Mouse (Mus musculus) liver, postnatal 0 days (tissue): ENCODE measurements around the gene Sox21. TPM values are rescaled to one million over a fixed set of nuclear protein-coding genes. Genes with fewer than 3 reads are reported as not detected.

Source experiments
- ATAC-seq: fragments of 200-750 bp; cut with Nextera tagmentation; 2 replicates; pipeline ENCODE4 v1.8.0; 2017; ENCODE audit warnings: mild to moderate bottlenecking, moderate library complexity
- DNase-seq: peaks from one replicate; pipeline ENCODE4 v3.0.0-alpha.2; 2016
- H3K27ac ChIP-seq: fragments of 300-500 bp; sonication (generic); 2 replicates; pipeline ENCODE4 v1.5.1; 2014; ENCODE audit warnings: antibody characterized with exemption, moderate library complexity, mild to moderate bottlenecking, low read depth
- H3K27me3 ChIP-seq: fragments of 300-500 bp; sonication (generic); 2 replicates; pipeline ENCODE4 v1.6.1; 2014; ENCODE audit warnings: low read length, control low read depth, mixed read lengths; ENCODE audit not compliant: insufficient read depth
- H3K36me3 ChIP-seq: fragments of 300-500 bp; sonication (generic); replicated peaks from 2 replicates; pipeline ENCODE4 v1.6.1; 2014; ENCODE audit warnings: mild to moderate bottlenecking, control low read depth, low read length, moderate library complexity, mixed read lengths; ENCODE audit not compliant: insufficient read depth
- H3K4me1 ChIP-seq: fragments of 300-500 bp; sonication (generic); 2 replicates; pipeline ENCODE4 v1.6.1; 2014; ENCODE audit warnings: antibody characterized with exemption, mild to moderate bottlenecking, control low read depth; ENCODE audit not compliant: insufficient read depth
- H3K4me2 ChIP-seq: fragments of 300-500 bp; sonication (generic); 2 replicates; pipeline ENCODE4 v1.6.1; 2014; ENCODE audit warnings: low read depth, mild to moderate bottlenecking, low read length, moderate library complexity, mixed read lengths
- H3K4me3 ChIP-seq: fragments of 300-500 bp; sonication (generic); 2 replicates; pipeline ENCODE4 v1.5.1; 2014; ENCODE audit warnings: low read depth, low read length
- H3K9ac ChIP-seq: fragments of 300-500 bp; sonication (generic); replicated peaks from 2 replicates; pipeline ENCODE4 v1.6.1; 2014; ENCODE audit warnings: mild to moderate bottlenecking, moderate library complexity
- H3K9me3 ChIP-seq: fragments of 300-500 bp; sonication (generic); 2 replicates; pipeline ENCODE4 v1.6.1; 2016; ENCODE audit warnings: mild to moderate bottlenecking, control low read depth, low read length, mixed read lengths
- CTCF ChIP-seq: sonication (generic); IDR thresholded peaks from 2 replicates; pipeline ENCODE4 v1.5.1; 2016; ENCODE audit warnings: antibody characterized with exemption, low read depth
- EP300 ChIP-seq: IDR thresholded peaks from 2 replicates; pipeline ENCODE4 v1.6.1; 2016; ENCODE audit warnings: antibody characterized with exemption, low read depth, mild to moderate bottlenecking
- WGBS: fragments of 180-500 bp; shearing (Covaris S2); extraction: QIAGEN DNeasy Blood & Tissue Kit; methylation state at CpG from one replicate; pipeline ENCODE4 v1.1.7; 2014; ENCODE audit not compliant: insufficient replicate concordance; 5-methylcytosine and 5-hydroxymethylcytosine counted together
- polyA plus RNA-seq: library from polyadenylated mRNA; unstranded; fragments of >200 nt; fragmentation: Nextera tagmentation; extraction: Ambion mirVana; gene quantifications from 2 replicates; pipeline ENCODE4 v1.2.1, GENCODE M21; 2015

Sox21 gene
- polyA plus RNA-seq, 1 experiment from 2014 or later = not detected

DNA sequence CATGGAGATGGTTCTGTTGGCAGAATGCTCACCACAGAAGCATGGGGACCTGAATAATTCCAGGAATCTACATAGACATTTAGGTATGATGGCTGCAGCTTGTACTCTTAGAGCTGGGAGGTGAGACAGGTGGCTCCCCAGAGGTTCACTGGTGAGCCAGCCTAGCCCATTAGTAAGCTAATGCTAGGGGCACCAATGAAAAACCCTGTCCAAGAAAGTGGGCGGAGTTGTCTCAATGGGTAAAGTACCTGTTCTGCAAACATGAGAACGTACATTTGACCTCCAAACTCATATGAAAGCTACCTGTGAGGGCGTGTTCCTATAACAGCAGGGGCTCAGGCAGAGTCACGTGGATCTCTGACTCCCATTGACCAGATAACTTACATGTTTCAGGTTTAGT is 32.0 kb upstream of the Sox21 start:
- H3K27me3 ChIP-seq = no peaks in the 10 kb centered on the region
- no peaks in the 10 kb centered on the region for H3K36me3 ChIP-seq
- ATAC-seq (no peak), DNase-seq (no peak)
- no peaks in the 10 kb centered on the region for H3K4me1 ChIP-seq
- H3K4me2 ChIP-seq = no peak overlapping the region
- no peak overlapping the region for H3K27ac ChIP-seq
- H3K9ac ChIP-seq = no peak overlapping the region
- H3K4me3 ChIP-seq = no peak overlapping the region
- TF ChIP-seq EP300 (no peak), CTCF (no peak)
- WGBS = 62% methylated on average over 4 of the region's 4 CpGs
- H3K9me3 ChIP-seq = no peaks in the 10 kb centered on the region

DNA sequence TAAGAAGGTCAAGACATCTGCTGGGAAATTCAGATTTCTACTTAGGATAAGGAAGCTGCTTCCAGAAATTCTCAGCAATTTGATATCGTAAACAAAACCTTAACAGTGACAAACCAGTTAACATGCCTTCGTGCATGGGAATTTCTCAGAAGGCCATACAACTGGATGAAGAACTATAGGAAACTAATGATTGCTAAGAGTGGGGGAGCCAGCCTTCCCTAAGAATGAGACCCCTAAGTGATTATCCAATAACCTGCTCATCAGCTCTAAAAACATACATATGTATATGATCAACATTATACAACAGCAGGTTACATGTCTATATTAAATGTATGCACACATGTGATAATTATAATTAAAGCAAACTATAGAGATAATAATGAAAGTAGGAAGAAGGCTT is 29.8 kb upstream of the Sox21 start, which contains the start of gene Gm9376:
Gm9376 (plus strand) TSS at position 301 of the 400 bp plus-strand sequence.
- WGBS = 75% methylated on average over 2 of the region's 2 CpGs
- H3K9me3 ChIP-seq = no peaks in the 10 kb centered on the region
- no peak within 1 kb of the TSS for H3K4me2 ChIP-seq
- DNase-seq (no peak), ATAC-seq (no peak)
- no peak within 1 kb of the TSS for H3K27ac ChIP-seq
- no peak within 1 kb of the TSS for H3K4me3 ChIP-seq
- H3K9ac ChIP-seq = no peak within 1 kb of the TSS
- H3K4me1 ChIP-seq = no peaks in the 10 kb centered on the region
- TF ChIP-seq CTCF (no peak), EP300 (no peak)
- no peaks in the 10 kb centered on the region for H3K27me3 ChIP-seq
- no peaks in the 10 kb centered on the region for H3K36me3 ChIP-seq

DNA sequence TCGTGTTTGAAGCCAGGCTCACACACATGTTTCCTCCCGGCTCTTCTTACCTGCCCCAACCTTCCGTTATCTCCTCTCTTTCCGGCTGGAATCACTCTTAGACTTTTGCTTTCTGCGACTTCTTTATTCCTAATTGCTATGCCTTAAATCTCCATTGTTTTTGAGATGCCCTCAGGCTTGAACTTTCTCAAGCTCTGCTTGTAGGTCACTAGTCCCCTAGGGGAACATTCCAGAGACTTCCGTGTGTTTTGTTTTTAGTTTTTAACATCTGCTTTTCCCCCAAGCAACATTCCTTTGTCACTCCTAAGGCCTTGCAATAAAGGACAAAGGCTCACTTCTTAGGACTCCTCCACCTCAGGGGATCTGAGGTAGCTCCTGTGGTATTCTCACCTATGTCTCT is 16.6 kb upstream of the Sox21 start:
- Histone ChIP-seq H3K9me3 (no peaks in the 10 kb centered on the region), H3K9ac (no peak overlapping the region), H3K4me2 (no peak overlapping the region), H3K4me3 (no peak overlapping the region), H3K27me3 (0 out of 2 replicates have a peak, but pooled peaks cover 3% of the 10 kb centered on the region), H3K36me3 (no peaks in the 10 kb centered on the region), H3K27ac (no peak overlapping the region), H3K4me1 (no peaks in the 10 kb centered on the region)
- TF ChIP-seq EP300 (no peak), CTCF (no peak)
- WGBS = 81% methylated on average over 6 of the region's 6 CpGs
- DNase-seq (no peak), ATAC-seq (no peak)

DNA sequence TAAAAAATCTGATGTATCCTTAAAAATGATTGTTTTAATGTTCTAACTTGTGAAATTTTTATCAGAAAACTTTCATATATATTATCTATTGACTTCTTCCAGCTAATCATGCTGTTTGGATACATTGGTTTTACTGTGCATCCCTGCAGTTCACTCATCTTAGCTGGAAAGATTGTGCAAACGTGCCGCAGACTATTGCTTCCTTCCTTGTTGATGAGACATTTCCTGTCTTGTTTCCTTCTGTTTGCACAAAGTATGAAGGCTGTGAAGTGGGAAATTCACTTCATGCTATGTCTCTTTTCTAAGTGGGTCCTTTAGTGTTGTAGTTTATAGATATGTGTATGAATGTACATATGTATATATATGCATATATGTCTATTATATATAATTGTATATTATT is 4.6 kb upstream of the Sox21 start:
- TF ChIP-seq EP300 (no peak), CTCF (no peak)
- Histone ChIP-seq H3K9ac (no peak overlapping the region), H3K4me3 (no peak overlapping the region), H3K27ac (no peak overlapping the region), H3K4me1 (peaks cover 8% of the 10 kb centered on the region; the same call in 1 of the 2 replicates), H3K9me3 (no peaks in the 10 kb centered on the region), H3K36me3 (no peaks in the 10 kb centered on the region), H3K4me2 (no peak overlapping the region), H3K27me3 (peaks cover 41% of the 10 kb centered on the region)
- 30% methylated on average over 2 of the region's 2 CpGs for WGBS
- no peak for DNase-seq
- ATAC-seq = no peak

DNA sequence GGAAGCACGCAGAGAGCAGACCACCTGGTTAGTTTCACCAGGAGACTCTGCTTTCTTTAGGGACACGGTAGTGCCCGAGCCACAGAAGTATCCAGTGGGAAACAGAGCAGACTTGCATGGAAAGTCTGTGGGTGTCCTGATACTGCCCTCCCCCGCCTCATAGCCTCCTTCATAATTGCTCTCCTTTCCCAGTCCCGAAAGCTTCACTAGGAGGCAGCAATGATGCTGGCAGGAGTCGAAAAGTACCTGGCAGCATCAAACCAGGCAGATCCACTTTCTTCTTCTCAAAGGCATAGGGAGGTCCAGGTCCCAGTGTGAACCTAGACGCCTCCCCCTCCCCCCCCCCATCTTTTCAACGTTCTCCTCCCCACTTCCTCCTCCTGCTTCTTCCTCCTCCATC is 2.5 kb upstream of the Sox21 start:
- WGBS = 12% methylated on average over 8 of the region's 8 CpGs
- peaks cover 62% of the 10 kb centered on the region for H3K27me3 ChIP-seq
- H3K4me3 ChIP-seq = no peak overlapping the region
- peaks cover 22% of the 10 kb centered on the region; the same call in 1 of the 2 replicates for H3K4me1 ChIP-seq
- DNase-seq (no peak), ATAC-seq (no peak)
- TF ChIP-seq CTCF (no peak), EP300 (no peak)
- no peak overlapping the region for H3K4me2 ChIP-seq
- no peaks in the 10 kb centered on the region for H3K9me3 ChIP-seq
- no peak overlapping the region for H3K27ac ChIP-seq
- H3K9ac ChIP-seq = no peak overlapping the region
- H3K36me3 ChIP-seq = no peaks in the 10 kb centered on the region

DNA sequence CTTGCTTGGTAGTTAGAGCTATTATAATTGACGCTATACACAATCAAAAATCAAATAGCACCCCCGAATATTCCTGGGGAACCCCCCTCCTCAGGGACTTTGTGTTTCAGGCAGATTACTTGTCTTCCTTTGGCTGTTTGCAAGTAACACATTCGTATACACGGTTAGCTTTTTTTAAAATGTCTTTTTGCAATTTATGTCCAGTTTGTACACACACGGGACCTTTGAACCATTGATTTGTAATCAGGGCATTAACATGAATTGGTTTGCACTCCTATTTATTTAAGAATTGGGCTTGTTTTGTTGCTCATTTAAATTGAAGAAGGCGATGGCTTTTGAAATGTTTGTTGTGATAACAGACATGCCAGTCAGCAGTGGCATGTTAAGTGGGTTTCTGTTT is 956 bp upstream of the Sox21 start:
- Histone ChIP-seq H3K36me3 (no peaks in the 10 kb centered on the region), H3K9me3 (no peaks in the 10 kb centered on the region), H3K4me3 (no peak overlapping the region), H3K4me2 (no peak overlapping the region), H3K27ac (no peak overlapping the region), H3K9ac (no peak overlapping the region), H3K27me3 (peaks cover 76% of the 10 kb centered on the region), H3K4me1 (peaks cover 22% of the 10 kb centered on the region; the same call in 1 of the 2 replicates)
- TF ChIP-seq CTCF (no peak), EP300 (no peak)
- DNase-seq (no peak), ATAC-seq (no peak)
- 12% methylated on average over 6 of the region's 6 CpGs for WGBS
